Mouse (Mus musculus) frontal cortex, postnatal 25 days (tissue): ENCODE measurements at regions not wholly inside any gene's neighbourhood (a gene's known extent, or its start where the extent isn't known, plus 50 kb on each side); places are given as distances from the start of the nearest gene placed in this dataset.
"Not testable (repeated sequence)": the region's sequence is repeated elsewhere in the genome, so short reads cannot be mapped to it uniquely, and the experiment has no call there.

ENCODE experiments used
- DNase-seq, 2 experiments: peaks; one replicate each; pipeline ENCODE4 v3.0.0; 2022; ENCODE audit warnings: low spot score in 2 of 2

- DNase-seq = no peak
Measured at GRCm38 (mm10) chr1:177501288-177501687, 59.1 kb downstream of the Zbtb18 start.

DNA sequence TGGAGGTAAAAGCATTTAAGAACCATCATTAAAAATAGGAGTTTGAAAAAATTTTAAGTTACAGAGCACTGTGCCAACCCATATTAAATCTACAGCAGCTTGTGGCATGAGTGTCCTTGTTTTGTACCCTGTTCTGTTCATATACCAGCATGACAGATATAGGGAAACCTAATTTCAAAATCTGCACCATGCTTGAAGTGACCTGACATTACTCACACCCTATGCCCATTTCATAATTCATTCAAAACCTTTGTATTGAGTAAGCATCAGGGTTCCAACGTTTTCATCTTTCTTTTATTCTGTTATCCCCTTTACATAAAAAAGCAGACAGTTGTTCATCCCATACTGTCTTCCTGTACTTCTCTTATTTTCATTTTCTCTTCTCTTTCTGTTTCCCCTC lies 61.8 kb downstream of the Zbtb18 start:
- no peak for DNase-seq

GRCm38 (mm10) chr1:177504743-177505142 lies 62.6 kb downstream of the Zbtb18 start:
- no peak for DNase-seq

DNA sequence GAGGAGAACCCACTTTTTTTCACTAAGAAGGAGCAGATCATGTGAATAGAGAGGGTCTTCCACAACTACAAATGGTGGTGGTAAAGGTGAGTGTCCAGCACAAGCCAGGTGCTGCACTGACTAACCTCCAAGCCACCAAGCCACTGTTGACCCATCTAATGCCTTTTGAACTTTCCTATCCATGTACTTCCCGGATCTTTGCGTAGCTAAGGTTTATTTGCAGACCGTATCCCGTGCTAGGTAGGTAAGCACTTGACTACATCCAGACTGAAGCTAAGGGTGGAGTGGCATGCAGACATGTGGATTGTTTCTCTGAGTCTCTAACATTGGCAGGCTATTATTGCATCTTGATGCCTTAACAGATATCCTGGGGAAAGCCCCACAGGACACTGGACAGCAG lies 65.2 kb downstream of the Zbtb18 start:
- not testable (repeated sequence) for DNase-seq

DNA sequence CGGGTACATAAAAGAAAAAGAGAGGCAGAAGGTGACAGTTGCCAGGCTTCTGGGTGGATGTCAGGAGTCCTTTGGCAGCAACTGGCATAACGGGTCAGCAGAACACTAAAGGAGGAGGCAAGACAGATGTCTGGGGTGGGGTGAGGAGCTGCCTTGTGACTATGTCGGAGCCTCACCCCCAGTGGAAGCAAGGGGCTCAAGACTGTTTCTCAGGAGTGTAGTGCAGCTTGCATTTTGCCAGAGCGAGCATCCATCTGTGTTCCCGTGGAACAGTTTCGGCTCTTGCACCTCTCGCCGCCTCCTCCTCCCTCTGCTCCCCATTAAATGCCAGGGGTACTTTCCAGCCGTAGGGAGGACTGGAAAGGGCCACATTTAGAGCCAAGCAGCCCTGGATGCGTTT lies 67.6 kb downstream of the Zbtb18 start:
- no peak for DNase-seq

- DNase-seq = no peak
Measured at GRCm38 (mm10) chr1:177512116-177512515, 70.0 kb downstream of the Zbtb18 start.

DNA sequence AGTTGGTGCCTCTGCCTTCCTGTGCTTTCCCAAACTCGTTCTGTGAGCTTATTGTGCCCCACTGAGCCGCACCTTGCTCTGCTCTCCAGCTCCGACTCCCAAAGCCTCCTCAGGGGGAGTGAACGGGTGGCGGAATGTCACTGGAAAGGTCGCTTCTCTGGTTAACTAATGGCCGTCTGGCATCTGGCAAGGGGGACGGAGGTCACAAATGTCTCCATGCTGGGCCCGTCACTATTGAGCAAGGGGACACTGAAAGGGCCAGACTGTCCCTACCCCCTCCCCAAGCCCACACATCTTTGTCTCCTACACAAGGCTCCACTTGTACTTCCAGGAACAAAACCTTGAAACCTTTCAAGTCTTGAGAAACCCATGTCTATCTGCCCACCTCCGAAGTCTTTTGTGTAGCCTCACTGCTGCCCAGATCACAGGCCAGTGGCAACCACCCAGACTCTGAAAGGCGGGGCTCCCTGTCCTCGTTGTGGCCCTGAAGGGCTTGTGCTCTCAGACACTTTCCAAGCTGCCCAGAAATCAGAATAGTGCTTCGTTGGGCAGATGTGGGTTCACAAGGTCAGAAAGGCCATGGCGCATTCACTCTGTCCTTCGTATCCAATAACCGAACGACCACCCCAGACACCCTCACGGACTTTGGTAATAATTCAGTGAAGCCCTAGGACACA lies 75.9 kb downstream of the Zbtb18 start:
- DNase-seq = no peak

DNA sequence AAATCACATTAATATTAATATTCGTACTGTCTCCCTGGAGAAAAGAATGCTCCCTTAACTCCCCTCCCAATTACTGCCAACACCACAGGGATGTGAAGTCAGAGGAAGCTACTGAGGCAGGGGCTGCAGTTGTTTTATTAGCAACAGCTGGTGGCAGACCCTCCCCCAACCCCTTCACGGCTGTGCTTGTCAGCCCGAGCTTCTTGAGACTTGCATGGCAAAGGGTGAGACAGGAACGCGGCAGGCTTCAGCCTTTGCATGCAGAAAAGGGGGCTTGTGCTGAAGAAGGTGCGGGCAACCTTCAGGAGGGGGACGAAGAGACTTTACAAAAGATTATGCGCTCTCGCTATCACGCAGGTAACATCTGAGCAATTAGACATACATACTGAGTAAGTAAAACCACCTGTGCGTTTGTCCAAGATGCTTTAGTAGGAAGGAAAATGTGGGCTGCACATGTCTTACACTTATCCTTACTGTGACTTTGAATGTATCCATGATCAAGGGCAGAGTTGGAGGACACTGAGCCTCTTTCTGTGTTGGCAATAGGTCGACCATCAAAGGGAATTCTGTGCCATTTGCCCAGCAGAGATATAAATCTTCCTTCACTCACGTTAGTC lies 76.9 kb downstream of the Zbtb18 start:
- no peak for DNase-seq

- DNase-seq = no peak
Measured at GRCm38 (mm10) chr1:177521110-177521509, 79.0 kb downstream of the Zbtb18 start.

DNA sequence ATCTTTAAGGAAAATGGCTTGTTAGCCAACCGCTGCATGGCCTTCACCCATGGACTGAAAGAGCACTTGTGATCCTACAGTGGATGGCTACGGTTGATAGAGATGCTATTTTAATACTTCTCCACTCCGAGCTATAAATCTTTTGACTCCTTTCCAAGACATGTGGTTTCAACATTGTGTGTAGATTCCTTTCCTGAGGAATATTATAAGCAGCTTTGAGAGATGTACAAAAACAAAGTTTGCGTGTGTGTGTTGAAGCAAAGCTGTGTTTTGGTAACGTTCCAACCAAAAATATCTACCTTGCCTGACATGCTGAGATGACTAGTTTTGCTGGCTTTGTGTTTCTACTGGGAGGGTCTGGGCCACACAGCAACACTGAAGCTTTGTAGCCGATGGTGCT lies 83.0 kb downstream of the Zbtb18 start:
- no peak for DNase-seq

- DNase-seq = no peak
Measured at GRCm38 (mm10) chr1:177531791-177532190, 89.6 kb downstream of the Zbtb18 start.

GRCm38 (mm10) chr1:177532656-177533055 lies 90.5 kb downstream of the Zbtb18 start:
- DNase-seq = no peak

DNA sequence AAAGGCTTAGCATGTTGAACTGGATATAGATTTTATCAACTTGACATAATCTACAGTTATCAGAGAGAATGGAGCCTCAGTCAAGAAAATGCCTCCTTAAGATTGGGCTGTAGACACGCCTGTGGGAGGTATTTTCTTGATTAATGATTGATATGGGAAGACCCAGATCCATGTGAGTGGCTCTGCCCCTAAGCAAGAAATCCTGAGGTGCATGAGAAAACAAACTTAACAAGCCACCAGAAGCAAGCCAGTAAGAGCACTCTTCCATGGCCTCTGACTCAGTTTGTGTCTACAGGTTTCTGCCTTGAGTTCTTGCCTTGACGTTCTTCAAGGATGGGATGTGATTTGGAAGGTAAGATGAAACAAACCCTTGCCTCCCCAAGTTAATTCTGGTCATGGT lies 91.2 kb downstream of the Zbtb18 start:
- DNase-seq = no peak

- peak; percentile 34 to 54 for DNase-seq
Measured at GRCm38 (mm10) chr1:177545031-177545735, 103.0 kb downstream of the Zbtb18 start.

GRCm38 (mm10) chr1:177547716-177548115 lies 105.6 kb downstream of the Zbtb18 start:
- no peak for DNase-seq

DNA sequence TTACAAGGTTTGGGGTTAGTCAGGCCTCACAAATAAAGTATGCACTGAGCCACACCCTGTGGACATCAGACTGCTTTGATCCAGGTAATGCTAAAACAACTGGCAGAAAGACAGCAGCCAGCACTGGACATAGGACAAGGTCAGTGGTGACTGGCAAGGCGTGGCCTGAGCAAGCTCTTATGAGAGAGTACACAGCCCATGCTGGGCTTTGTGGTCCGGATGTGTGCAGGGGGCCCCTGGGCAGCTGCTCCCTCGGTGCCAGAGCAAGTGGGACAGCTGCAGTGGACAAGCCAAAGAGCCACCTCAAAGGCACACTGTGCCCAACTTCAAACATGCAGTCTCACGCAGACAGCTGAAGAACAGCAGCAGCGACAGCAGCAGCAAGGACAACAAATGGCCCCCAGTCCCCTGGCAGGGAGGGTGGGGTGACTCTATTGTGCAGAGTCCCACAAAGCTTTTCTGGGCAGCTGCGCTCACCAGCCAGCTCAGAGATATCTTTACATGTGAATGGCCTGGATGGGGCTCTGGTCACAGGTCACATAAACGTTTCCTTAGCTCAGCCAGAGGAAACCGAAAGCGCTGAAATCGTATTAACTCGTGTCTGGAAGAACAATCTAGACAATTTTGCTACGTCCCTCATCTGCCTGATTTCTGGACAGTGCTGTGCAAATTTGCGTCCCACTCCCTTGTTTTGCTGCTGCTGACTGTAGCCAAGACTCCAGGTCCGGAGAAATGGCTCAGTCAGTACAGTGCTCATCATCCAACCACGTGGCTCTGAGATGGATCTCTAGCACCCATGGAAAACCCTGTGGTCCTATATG lies 113.5 kb downstream of the Zbtb18 start:
- DNase-seq = no peak

DNA sequence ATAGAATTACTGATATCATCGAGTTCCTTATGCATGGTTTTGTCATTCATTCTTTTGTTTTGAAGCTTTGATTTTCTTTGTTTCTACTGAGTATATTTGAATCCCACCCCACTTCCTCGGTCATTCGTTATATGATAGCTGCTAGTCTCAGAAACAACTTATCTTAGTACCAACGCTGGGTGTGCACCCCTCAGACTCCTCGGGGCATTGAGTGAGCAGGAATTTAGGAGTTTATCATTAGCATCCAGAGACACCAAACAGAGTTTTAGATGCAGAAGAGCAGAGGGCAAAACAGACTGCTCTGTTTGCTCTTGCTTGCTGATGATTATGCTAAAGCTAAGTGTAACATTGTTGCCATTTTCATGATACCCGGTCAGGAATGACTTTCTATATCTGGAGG lies 115.3 kb downstream of the Zbtb18 start:
- no peak for DNase-seq

DNA sequence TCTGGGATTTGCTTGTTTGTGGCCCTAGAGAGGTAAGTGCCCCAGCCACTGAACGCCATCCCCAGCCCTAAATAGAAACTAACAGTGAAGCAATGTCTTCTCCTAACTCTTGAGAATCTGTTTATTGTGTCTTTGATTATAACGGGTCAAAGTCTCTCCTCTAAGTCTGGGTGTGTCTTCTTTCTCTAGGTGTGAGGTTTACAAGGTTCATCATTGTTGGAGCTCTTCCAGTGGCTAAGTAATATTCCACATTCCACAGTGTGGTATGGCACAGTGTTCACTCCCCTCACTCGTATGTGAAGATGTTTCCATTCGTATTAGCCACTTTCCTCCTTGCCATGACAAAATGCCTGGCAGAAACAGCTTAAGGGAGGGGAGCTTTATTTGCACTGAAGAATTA lies 115.7 kb downstream of the Zbtb18 start:
- DNase-seq = no peak

DNA sequence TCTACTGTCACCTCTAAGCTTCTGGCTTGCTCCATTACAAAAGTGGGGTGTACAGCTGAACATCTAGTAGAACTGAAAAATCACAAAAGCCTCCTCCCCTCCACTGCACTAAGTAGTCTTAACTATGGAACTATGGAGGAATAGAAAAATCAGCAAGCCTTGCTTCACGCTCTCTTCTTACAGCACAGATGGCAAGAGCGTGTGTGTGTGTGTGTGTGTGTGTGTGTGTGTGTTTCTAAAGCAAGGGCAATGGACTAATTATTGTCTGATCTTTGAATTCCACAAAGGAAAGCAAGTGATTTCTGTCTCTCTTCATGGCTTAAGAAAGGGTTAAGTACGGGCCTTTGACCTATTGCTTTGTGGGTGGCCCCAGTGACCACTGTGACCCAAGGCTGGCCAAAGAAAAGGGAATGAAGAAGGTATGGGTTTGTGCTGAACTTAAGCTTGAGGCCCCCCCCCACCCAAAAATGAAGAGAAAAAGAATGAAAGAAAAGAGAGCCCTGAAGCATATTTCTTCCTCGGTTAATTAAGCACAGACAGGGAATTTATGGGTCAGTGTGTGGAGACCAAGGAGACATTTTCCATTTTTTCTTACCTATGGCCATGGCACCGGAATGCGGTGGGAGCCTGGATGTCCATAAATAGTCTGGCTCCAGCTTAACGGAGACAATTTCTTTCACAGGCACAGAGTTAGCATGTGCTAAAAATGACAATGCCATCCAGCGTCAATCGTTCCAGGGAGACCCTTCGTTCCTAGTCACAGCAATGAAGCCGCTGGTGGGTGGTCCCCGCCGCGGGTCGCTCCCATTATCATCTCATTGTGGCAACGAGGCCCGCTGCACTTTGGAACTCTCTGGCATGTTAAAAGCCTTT lies 119.8 kb downstream of the Zbtb18 start:
- DNase-seq = no peak

DNA sequence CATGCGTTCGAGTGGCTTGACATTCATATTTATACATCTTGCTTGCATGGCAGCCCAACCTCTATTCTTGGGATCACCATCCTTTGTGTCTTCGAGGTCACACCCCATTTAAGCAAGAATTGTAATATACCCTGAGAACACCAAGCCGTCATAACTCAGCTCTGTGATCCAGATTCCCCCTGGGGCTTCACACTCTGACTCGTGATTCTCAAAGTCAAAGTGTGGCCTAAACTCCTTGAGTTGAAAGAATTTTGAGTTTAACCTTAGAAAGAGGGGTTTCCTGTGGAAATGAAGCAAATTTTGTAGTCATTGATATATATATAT lies 120.4 kb downstream of the Zbtb18 start:
- DNase-seq = no peak

GRCm38 (mm10) chr1:177565678-177566077 lies 123.5 kb downstream of the Zbtb18 start:
- DNase-seq = no peak
